Mouse (Mus musculus) heart, embryonic 15.5 days (tissue): ENCODE measurements around the gene Ap1m2. TPM values are rescaled to one million over a fixed set of nuclear protein-coding genes. Genes with fewer than 3 reads are reported as not detected.
"Not testable (repeated sequence)": the region's sequence is repeated elsewhere in the genome, so short reads cannot be mapped to it uniquely, and the experiment has no call there.

Experiments used
- ATAC-seq: fragments of 200-750 bp; cut with Nextera tagmentation; replicated peaks from 2 replicates; pipeline ENCODE4 v1.8.0; 2017; ENCODE audit warnings: low read depth, moderate TSS enrichment; ENCODE audit not compliant: insufficient number of reproducible peaks, insufficient read depth, low FRiP score
- H3K27ac ChIP-seq: fragments of 300-500 bp; sonication (generic); 2 replicates; pipeline ENCODE4 v1.5.1; 2015; ENCODE audit warnings: mild to moderate bottlenecking, inconsistent platforms
- H3K27me3 ChIP-seq: fragments of 300-500 bp; sonication (generic); 2 replicates; pipeline ENCODE4 v1.6.1; 2015; ENCODE audit warnings: inconsistent platforms
- H3K36me3 ChIP-seq: fragments of 300-500 bp; sonication (generic); 2 replicates; pipeline ENCODE4 v1.6.1; 2015; ENCODE audit warnings: mild to moderate bottlenecking, inconsistent platforms
- H3K4me1 ChIP-seq: fragments of 300-500 bp; sonication (generic); replicated peaks from 2 replicates; pipeline ENCODE4 v1.6.1; 2015; ENCODE audit warnings: inconsistent platforms
- H3K4me2 ChIP-seq: fragments of 300-500 bp; sonication (generic); 2 replicates; pipeline ENCODE4 v1.6.1; 2015; ENCODE audit warnings: inconsistent platforms, mild to moderate bottlenecking, moderate library complexity
- H3K4me3 ChIP-seq: fragments of 300-500 bp; sonication (generic); 2 replicates; pipeline ENCODE4 v1.5.1; 2015; ENCODE audit warnings: mild to moderate bottlenecking, inconsistent platforms
- H3K9ac ChIP-seq: fragments of 300-500 bp; sonication (generic); 2 replicates; pipeline ENCODE4 v1.6.1; 2015; ENCODE audit warnings: mild to moderate bottlenecking, inconsistent platforms
- H3K9me3 ChIP-seq: fragments of 300-500 bp; sonication (generic); replicated peaks from 2 replicates; pipeline ENCODE4 v1.6.1; 2016; ENCODE audit warnings: inconsistent platforms
- WGBS: fragments of 180-500 bp; shearing (Covaris S2); methylation state at CpG from one replicate; pipeline ENCODE4 v1.1.7; 2015; ENCODE audit warnings: mixed read lengths; 5-methylcytosine and 5-hydroxymethylcytosine counted together
- polyA plus RNA-seq: library from polyadenylated mRNA; unstranded; fragments of >200 nt; fragmentation: Nextera tagmentation; extraction: Ambion mirVana; gene quantifications from 2 replicates; pipeline ENCODE4 v1.2.1, GENCODE M21; 2015

Ap1m2 gene
- polyA plus RNA-seq, 1 experiment from 2014 or later = 1.8 TPM

DNA sequence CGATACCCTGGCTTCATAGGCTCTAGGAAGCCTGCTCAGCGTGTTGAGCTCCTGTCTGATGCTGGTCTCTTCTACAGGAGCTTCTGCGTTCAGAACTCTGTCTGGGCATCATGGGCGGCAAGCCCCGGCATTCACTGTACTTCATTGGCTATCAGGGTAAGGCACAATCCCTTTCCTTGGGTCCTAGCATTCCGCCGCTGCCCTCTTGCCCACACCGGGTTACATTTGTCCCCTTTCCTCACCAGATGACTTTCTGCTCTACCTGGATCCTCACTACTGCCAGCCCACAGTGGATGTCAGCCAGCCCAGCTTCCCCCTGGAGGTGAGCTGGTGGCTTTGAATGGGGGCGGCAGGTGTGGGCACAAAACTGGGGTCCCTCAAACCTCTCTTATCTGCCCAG lies 39.7 kb downstream of the Ap1m2 start:
- no peak overlapping the region for H3K9ac ChIP-seq
- H3K9me3 ChIP-seq = no peaks in the 10 kb centered on the region
- no peaks in the 10 kb centered on the region for H3K27me3 ChIP-seq
- no peak overlapping the region for H3K27ac ChIP-seq
- no peak overlapping the region for H3K4me2 ChIP-seq
- no peak overlapping the region for H3K4me3 ChIP-seq
- WGBS = 91% methylated on average over 9 of the region's 9 CpGs
- ATAC-seq = no peak
- peaks cover 91% of the 10 kb centered on the region for H3K36me3 ChIP-seq
- peaks cover 20% of the 10 kb centered on the region for H3K4me1 ChIP-seq

DNA sequence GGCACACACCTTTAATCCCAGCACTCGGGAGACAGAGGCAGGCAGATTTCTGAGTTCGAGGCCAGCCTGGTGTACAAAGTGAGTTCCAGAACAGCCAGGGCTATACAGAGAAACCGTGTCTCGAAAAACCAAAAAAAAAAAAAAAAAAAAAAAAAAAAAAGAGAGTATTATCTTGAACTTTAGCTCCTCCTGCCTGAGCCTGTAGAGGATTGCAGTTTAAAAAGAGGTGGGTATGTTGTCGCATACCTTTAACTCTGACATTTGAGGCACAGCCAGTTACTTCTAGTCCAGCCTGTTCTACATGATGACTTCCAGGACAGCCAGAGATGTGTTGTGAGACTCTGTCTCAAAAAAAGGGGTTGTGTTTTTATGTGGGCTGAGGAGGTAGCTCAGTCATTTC lies 42.5 kb downstream of the Ap1m2 start:
- not testable (repeated sequence) for H3K9me3 ChIP-seq, H3K9ac ChIP-seq, H3K27me3 ChIP-seq, ATAC-seq, H3K4me3 ChIP-seq, H3K27ac ChIP-seq, H3K4me2 ChIP-seq
- H3K36me3 ChIP-seq = peaks cover 72% of the 10 kb centered on the region
- WGBS = 76% methylated on average over 5 of the region's 5 CpGs
- peaks cover 39% of the 10 kb centered on the region for H3K4me1 ChIP-seq

DNA sequence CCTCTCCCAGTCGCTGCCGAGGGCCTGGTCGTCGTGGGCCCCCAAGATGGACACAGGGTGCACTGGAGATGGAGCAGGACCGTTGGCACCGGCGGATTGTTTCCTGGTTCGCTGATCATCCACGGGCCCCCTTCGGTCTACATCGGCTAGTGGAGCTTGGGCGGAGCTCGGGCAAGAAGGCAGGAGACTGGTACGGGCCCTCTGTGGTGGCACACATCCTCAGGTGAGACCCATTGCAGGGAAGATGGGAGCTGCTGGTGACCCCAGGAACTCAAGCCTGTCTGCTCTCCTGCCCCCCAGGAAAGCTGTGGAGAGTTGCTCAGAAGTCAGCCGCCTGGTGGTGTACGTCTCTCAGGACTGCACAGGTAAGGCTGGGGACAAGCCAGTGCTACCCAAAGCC lies 43.8 kb downstream of the Ap1m2 start:
- no peaks in the 10 kb centered on the region for H3K27me3 ChIP-seq
- H3K4me2 ChIP-seq = no peak overlapping the region
- peaks cover 61% of the 10 kb centered on the region for H3K36me3 ChIP-seq
- 95% methylated on average over 16 of the region's 16 CpGs for WGBS
- H3K4me3 ChIP-seq = no peak overlapping the region
- peaks cover 31% of the 10 kb centered on the region for H3K4me1 ChIP-seq
- no peaks in the 10 kb centered on the region for H3K9me3 ChIP-seq
- H3K9ac ChIP-seq = no peak overlapping the region
- no peak for ATAC-seq
- H3K27ac ChIP-seq = no peak overlapping the region

DNA sequence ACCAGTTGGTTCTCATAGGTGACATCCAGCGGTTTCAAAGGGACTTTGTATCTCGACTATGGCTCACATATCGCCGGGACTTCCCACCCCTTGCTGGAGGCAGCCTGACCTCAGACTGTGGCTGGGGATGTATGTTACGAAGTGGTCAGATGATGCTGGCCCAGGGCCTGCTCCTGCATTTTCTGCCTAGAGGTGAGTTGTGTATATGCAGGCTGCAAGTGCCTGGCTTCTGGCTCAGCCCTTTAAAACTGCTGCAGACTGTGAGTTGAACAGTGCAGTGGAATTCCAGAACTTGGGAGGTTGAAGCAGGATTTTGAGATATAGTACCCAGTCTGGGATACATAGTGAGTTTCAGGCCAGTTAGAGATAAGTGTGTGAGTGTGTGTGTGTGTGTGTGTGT lies 45.2 kb downstream of the Ap1m2 start:
- no peak for ATAC-seq
- 72% methylated on average over 5 of the region's 5 CpGs for WGBS
- Histone ChIP-seq H3K4me2 (peak overlapping the region; percentile 64), H3K27me3 (no peaks in the 10 kb centered on the region), H3K9ac (0 out of 2 replicates have a peak overlapping the region, but pooled peaks have one; percentile 85), H3K4me1 (peaks cover 28% of the 10 kb centered on the region), H3K4me3 (peak overlapping the region; percentile 83), H3K9me3 (no peaks in the 10 kb centered on the region), H3K27ac (no peak overlapping the region), H3K36me3 (peaks cover 47% of the 10 kb centered on the region)

DNA sequence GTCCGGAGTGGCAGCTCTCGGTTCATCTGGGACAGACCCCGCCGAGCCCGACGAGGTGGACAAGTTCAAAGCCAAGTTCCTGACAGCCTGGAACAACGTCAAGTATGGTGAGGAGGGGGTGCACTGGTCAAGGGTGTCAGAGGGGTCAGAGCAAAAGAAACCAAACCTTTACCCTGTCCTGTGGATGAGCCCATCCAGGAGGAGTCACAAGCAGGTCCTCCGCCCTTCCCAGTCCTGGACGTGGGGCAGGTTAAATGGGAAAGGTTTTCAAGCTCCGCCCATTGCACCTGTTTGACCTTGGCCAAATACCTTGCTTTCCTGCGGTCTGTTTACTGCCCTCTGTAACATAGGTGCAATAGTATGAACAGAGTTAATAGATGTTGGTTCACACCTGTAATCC lies 46.5 kb downstream of the Ap1m2 start:
- WGBS = 6% methylated on average over 11 of the region's 11 CpGs
- Histone ChIP-seq H3K9ac (peak overlapping the region; percentile 85), H3K27ac (peak overlapping the region; percentile 86), H3K36me3 (peaks cover 35% of the 10 kb centered on the region), H3K27me3 (no peaks in the 10 kb centered on the region), H3K4me2 (peak overlapping the region; percentile 64), H3K4me3 (peak overlapping the region; percentile 83), H3K9me3 (no peaks in the 10 kb centered on the region), H3K4me1 (peaks cover 28% of the 10 kb centered on the region)
- ATAC-seq = no peak

DNA sequence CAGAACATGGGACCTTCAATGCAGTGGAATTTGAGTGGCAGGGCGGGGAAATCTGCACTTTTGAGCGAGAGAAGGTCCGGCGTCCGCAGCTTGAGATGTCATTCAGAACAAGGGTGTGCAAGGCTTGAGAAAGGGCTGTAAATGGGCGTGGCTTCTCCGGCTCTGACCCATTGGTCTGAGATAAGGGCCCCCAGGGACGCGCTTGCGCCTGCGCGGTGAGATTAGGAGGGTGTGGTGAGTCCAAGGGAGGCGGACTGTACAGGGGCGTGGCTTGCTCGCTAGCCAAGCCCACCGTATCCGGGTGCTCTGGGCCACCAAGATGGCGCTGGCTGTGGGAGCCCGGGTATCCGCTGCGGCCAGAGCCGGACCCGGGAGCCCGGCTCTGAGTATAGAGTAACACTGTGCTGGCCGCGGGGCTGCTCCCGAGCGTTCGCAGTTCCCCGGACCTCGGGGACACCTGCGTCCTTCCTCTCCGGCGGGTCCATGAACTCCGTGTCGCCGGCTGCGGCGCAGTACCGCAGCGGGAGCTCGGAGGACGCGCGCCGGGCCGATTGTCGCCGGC lies 47.1 kb downstream of the Ap1m2 start, which contains the start of gene Atg4d:
Atg4d (plus strand) TSS at position 294 of the 562 bp plus-strand sequence.
- H3K4me2 ChIP-seq = peak within 1 kb of the TSS; percentile 82
- no peaks in the 10 kb centered on the region for H3K9me3 ChIP-seq
- peak; percentile 99 for ATAC-seq
- peak within 1 kb of the TSS; percentile 83 for H3K4me3 ChIP-seq
- peaks cover 29% of the 10 kb centered on the region for H3K36me3 ChIP-seq
- H3K4me1 ChIP-seq = peaks cover 28% of the 10 kb centered on the region
- peak within 1 kb of the TSS; percentile 85 for H3K9ac ChIP-seq
- WGBS = 0% methylated on average over 48 of the region's 49 CpGs
- H3K27me3 ChIP-seq = no peaks in the 10 kb centered on the region
- peak within 1 kb of the TSS; percentile 86 for H3K27ac ChIP-seq

DNA sequence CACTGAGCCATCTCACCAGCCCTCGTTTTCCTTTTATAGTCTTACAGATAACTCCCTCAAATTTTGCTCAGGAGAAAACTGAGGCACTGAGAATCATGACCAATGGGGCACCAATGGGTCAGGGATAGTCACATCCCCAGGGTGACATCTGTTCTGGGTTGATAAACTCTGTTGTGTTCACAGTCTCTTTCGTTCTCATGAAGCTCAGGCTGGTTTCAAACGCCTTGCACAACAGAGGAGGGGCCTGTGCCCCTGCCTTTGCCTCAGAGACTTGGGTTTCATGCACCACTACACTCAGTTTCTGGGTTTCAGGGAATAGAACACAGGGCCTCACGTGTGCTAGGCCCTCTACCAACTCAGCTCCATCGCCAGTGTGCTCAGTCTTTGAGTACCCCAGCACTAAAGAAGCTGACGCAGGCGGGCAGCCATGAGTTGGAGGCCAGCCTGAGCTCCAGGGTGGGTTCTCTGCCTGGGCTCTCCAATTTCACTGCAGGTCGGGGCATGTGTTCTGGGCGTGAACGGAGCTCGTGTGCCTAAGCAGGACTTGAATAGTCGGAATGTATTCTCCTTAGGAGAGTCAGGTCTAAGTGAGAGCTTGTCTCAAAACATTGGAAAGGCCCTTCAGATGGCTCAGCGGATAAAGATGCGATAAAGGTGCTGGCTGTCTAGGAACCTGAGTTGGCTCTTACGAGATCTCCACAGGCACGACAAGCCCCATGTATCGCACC lies 47.7 kb downstream of the Ap1m2 start:
- Histone ChIP-seq H3K9ac (peak overlapping the region; percentile 85), H3K9me3 (no peaks in the 10 kb centered on the region), H3K4me1 (peaks cover 28% of the 10 kb centered on the region), H3K4me2 (peak overlapping the region; percentile 82), H3K4me3 (peak overlapping the region; percentile 83), H3K27ac (peak overlapping the region; percentile 86), H3K27me3 (no peaks in the 10 kb centered on the region), H3K36me3 (peaks cover 25% of the 10 kb centered on the region)
- no peak; the same call in 1 of the 2 replicates for ATAC-seq
- 18% methylated on average over 17 of the region's 17 CpGs for WGBS

DNA sequence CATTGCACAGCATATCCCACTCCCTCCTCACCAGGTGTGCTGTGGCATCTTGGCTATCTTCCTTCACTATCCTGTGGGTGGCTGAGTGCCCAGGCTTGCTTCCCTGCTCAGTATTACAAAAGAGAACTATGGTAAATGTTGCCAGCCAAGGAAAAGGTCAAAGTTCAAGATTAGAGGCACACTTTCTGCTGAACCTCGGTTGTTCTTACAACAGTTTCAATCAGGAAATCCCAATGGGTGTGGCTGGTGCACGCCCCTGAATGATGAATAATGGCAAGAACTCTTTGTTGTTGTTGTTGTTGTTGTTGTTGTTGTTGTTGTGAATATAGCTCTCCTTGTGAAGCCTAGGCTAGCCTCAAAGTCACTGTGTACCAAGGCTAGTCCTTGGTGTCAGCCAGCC lies 50.3 kb downstream of the Ap1m2 start:
- Histone ChIP-seq H3K27me3 (no peaks in the 10 kb centered on the region), H3K9me3 (no peaks in the 10 kb centered on the region), H3K9ac (no peak overlapping the region), H3K36me3 (peaks cover 1% of the 10 kb centered on the region; the same call in 1 of the 2 replicates), H3K27ac (no peak overlapping the region), H3K4me1 (peaks cover 21% of the 10 kb centered on the region), H3K4me2 (no peak overlapping the region), H3K4me3 (no peak overlapping the region)
- ATAC-seq = no peak
- 59% methylated on average over 2 of the region's 2 CpGs for WGBS

DNA sequence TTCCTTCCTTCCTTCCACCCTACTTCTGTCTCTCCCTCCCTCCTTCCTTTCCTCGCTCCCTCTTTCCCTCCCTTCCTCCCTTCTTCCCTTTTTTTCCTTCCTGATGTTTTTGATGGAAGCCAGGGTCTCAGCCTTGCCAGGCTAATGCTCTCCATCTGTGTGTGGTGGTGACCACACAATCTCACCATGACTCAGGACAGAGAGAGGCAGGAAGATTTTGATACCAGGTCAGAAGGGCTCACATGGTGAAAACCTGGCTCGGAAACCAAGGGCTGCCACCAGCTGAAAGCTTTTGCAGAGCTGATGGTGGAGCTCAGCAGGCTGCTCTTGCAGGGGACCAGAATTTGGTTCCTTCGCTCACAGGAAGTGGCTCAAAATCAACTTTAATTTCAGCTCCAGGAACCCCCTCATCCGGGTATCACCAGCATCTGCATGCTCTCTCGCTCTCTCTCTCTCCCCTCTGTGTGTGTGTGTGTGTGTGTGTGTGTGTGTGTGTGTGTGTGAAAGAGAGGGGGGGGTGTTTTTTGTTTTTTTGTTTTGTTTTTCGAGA lies 51.6 kb downstream of the Ap1m2 start:
- no peaks in the 10 kb centered on the region for H3K9me3 ChIP-seq
- peaks cover 8% of the 10 kb centered on the region for H3K4me1 ChIP-seq
- no peak overlapping the region for H3K27ac ChIP-seq
- no peak overlapping the region for H3K4me2 ChIP-seq
- H3K9ac ChIP-seq = no peak overlapping the region
- no peaks in the 10 kb centered on the region for H3K36me3 ChIP-seq
- ATAC-seq = no peak
- WGBS = 67% methylated on average over 6 of the region's 6 CpGs
- H3K4me3 ChIP-seq = no peak overlapping the region
- no peaks in the 10 kb centered on the region for H3K27me3 ChIP-seq

DNA sequence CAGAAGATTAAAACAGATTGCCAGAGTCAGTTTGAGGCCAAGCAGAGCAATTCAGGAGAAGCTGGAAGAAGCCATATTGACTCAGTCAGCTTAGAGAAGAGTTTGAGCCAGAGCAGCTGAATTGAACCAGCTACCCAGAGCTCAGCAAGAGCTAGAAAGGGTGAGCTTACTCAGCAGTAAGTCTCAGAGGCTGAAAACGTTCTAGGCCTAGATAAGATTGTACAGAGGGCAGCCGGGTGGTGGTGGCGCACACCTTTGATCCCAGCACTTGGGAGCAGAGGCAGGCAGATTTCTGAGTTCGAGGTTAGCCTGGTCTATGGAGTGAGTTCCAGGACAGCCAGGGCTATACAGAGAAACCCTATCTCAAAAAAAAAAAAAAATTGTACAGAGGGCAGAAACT lies 55.8 kb downstream of the Ap1m2 start:
- not testable (repeated sequence) for H3K27ac ChIP-seq, ATAC-seq, H3K4me2 ChIP-seq, H3K4me3 ChIP-seq, H3K9me3 ChIP-seq, H3K4me1 ChIP-seq, H3K36me3 ChIP-seq, H3K27me3 ChIP-seq, H3K9ac ChIP-seq
- 63% methylated on average over 4 of the region's 4 CpGs for WGBS

DNA sequence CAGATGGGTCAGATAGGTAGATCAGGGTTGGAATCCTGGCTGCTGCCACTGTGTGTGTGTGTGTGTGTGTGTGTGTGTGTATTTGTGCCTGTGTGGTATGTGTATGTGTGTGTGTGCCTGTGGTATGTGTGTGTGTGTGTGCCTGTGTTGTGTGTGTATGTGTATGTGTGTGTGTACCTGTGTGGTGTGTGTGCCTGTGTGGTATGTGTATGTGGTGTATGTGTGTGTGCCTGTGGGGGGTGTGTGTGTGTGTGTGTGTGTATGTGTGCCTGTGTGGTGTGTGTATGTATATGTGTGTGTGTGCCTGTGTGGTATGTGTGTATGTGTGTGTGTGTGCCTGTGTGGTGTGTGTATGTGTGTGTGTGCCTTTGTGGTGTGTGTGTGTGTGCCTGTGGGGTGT lies 57.4 kb downstream of the Ap1m2 start:
- Histone ChIP-seq H3K9me3 (no peaks in the 10 kb centered on the region), H3K27ac (no peak overlapping the region), H3K9ac (no peak overlapping the region), H3K4me2 (no peak overlapping the region), H3K27me3 (peaks cover 24% of the 10 kb centered on the region), H3K4me1 (peaks cover 2% of the 10 kb centered on the region; the same call in 1 of the 2 replicates), H3K4me3 (no peak overlapping the region), H3K36me3 (no peaks in the 10 kb centered on the region)
- no peak for ATAC-seq
